In genomic region chr8:108234481-108234880, GRCm38 (mm10) we compare ENCODE assay signal across 32 mouse cellular contexts.
DNase-seq lines count a peak whose midpoint lies in the region; ATAC-seq and TF ChIP-seq lines count a peak whose summit lies in the region.
"Had no signal": no experiment of that assay in that cellular context is flagged by ENCODE, and none has a peak within 500 bp of the region (broad histone marks: within the 10 kb centered on the region; RNA-seq: fewer than 3 reads in every experiment).

No protein-coding gene starts in this region.

- H3K4me2 ChIP-seq in midbrain, embryonic 12.5 days (replicated peaks) = no peak overlapping the region
- no peak overlapping the region for H3K4me2 ChIP-seq in midbrain, postnatal 0 days (ENCODE audit: low read depth, low read length, poor library complexity, severe bottlenecking)
- no peak overlapping the region for H3K4me2 ChIP-seq in limb, embryonic 12.5 days
- H3K4me2 ChIP-seq: heart, embryonic 13.5 days; neural tube, embryonic 12.5 days; stomach, embryonic 15.5 days had no signal

- no peak overlapping the region for H3K9ac ChIP-seq in midbrain, embryonic 12.5 days (replicated peaks)
- H3K9ac ChIP-seq in midbrain, postnatal 0 days (replicated peaks; ENCODE audit: low read length, poor library complexity, severe bottlenecking) = no peak overlapping the region
- no peak overlapping the region for H3K9ac ChIP-seq in limb, embryonic 12.5 days (replicated peaks)
- H3K9ac ChIP-seq: heart, embryonic 13.5 days; liver, embryonic 14.5 days; neural tube, embryonic 12.5 days; stomach, embryonic 15.5 days had no signal

- H3K9me3 ChIP-seq in midbrain, embryonic 12.5 days = no peaks in the 10 kb centered on the region
- H3K9me3 ChIP-seq in midbrain, postnatal 0 days (ENCODE audit: low read length) = no peaks in the 10 kb centered on the region
- no peaks in the 10 kb centered on the region for H3K9me3 ChIP-seq in limb, embryonic 12.5 days
- H3K9me3 ChIP-seq: heart, embryonic 13.5 days; neural tube, embryonic 12.5 days; stomach, embryonic 15.5 days had no signal

- H3K4me1 ChIP-seq in midbrain, embryonic 12.5 days = peaks cover 10% of the 10 kb centered on the region; the same call in 1 of the 2 replicates
- no peaks in the 10 kb centered on the region for H3K4me1 ChIP-seq in midbrain, postnatal 0 days (ENCODE audit: insufficient read depth, low read length)
- peaks cover 38% of the 10 kb centered on the region for H3K4me1 ChIP-seq in limb, embryonic 12.5 days (replicated peaks)
- H3K4me1 ChIP-seq: heart, embryonic 13.5 days; stomach, embryonic 15.5 days had no signal

- WGBS in midbrain, embryonic 12.5 days = 38% methylated on average over 4 of the region's 4 CpGs
- WGBS in midbrain, postnatal 0 days = 43% methylated on average over 4 of the region's 4 CpGs
- 49% methylated on average over 4 of the region's 4 CpGs for WGBS in limb, embryonic 12.5 days

- peaks cover 6% of the 10 kb centered on the region; the same call in 1 of the 2 replicates for H3K27me3 ChIP-seq in midbrain, embryonic 12.5 days
- H3K27me3 ChIP-seq in midbrain, postnatal 0 days (ENCODE audit: insufficient read depth, low read length) = no peaks in the 10 kb centered on the region
- peaks cover 6% of the 10 kb centered on the region; the same call in 1 of the 2 replicates for H3K27me3 ChIP-seq in limb, embryonic 12.5 days
- H3K27me3 ChIP-seq: CH12.LX; heart, embryonic 13.5 days; neural tube, embryonic 12.5 days had no signal

- ATAC-seq in cerebellum, adult (ENCODE audit: insufficient number of reproducible peaks, low FRiP score, low TSS enrichment) = 0 out of 2 replicates have a peak, but pooled peaks have one; percentile 2
- no peak for ATAC-seq in midbrain, embryonic 12.5 days (ENCODE audit: low FRiP score, low read depth)
- no peak for ATAC-seq in midbrain, postnatal 0 days (ENCODE audit: low FRiP score)
- ATAC-seq in limb, embryonic 12.5 days (ENCODE audit: insufficient number of reproducible peaks, insufficient read depth, low FRiP score, low TSS enrichment, low read depth) = no peak
- ATAC-seq: forebrain, embryonic 16.5 days; hindbrain, embryonic 16.5 days; midbrain, embryonic 16.5 days; Patski had no signal

- no peaks in the 10 kb centered on the region for H3K36me3 ChIP-seq in midbrain, embryonic 12.5 days
- no peaks in the 10 kb centered on the region for H3K36me3 ChIP-seq in midbrain, postnatal 0 days (ENCODE audit: insufficient read depth, low read length)
- no peaks in the 10 kb centered on the region for H3K36me3 ChIP-seq in limb, embryonic 12.5 days
- H3K36me3 ChIP-seq: heart, embryonic 13.5 days; neural tube, embryonic 12.5 days; stomach, embryonic 15.5 days had no signal

- TF ChIP-seq CTCF in midbrain, postnatal 0 days (IDR thresholded peaks at IDR 0.05) = no peak

- no peak for DNase-seq in cerebellum, adult 8-10 months
- DNase-seq in midbrain, postnatal 0 days (ENCODE audit: low spot score) = no peak
- DNase-seq in gastrocnemius, postnatal 10 days = no peak
- no peak for DNase-seq in ovary, adult 18-20 months (ENCODE audit: low spot score)
- DNase-seq: adrenal gland, postnatal 25 days; cerebellum, adult 2 months; cerebellum, postnatal 25 days; gastrocnemius, adult 2 months; heart, postnatal 10 days; kidney, adult 2 months; kidney, postnatal 36 days; left cerebral cortex, postnatal 4 days; liver; lung, adult 2 months; lung, postnatal 10 days; right cerebral cortex, postnatal 14 days; thymus, postnatal 14 days had no signal

- no peak overlapping the region for H3K4me3 ChIP-seq in midbrain, embryonic 12.5 days
- no peak overlapping the region for H3K4me3 ChIP-seq in midbrain, postnatal 0 days (ENCODE audit: low read depth, low read length)
- no peak overlapping the region for H3K4me3 ChIP-seq in limb, embryonic 12.5 days (replicated peaks)
- H3K4me3 ChIP-seq: gastrocnemius, adult 2 months; heart, embryonic 13.5 days; layer of hippocampus, adult 2 months; myocyte; neural tube, embryonic 12.5 days; stomach, embryonic 15.5 days had no signal

- H3K27ac ChIP-seq in midbrain, embryonic 12.5 days (replicated peaks) = peak overlapping the region; percentile 42; the same call in 1 of the 2 replicates
- H3K27ac ChIP-seq in midbrain, postnatal 0 days (ENCODE audit: low read depth, low read length) = no peak overlapping the region
- peak overlapping the region; percentile 56; the same call in 1 of the 2 replicates for H3K27ac ChIP-seq in limb, embryonic 12.5 days
- H3K27ac ChIP-seq: gastrocnemius, adult 2 months; heart, embryonic 13.5 days; layer of hippocampus, adult 2 months; liver, embryonic 14.5 days; macrophage; neural tube, embryonic 12.5 days; stomach, embryonic 15.5 days had no signal
